Mouse (Mus musculus): ENCODE data around the gene Myo1b.

DNA sequence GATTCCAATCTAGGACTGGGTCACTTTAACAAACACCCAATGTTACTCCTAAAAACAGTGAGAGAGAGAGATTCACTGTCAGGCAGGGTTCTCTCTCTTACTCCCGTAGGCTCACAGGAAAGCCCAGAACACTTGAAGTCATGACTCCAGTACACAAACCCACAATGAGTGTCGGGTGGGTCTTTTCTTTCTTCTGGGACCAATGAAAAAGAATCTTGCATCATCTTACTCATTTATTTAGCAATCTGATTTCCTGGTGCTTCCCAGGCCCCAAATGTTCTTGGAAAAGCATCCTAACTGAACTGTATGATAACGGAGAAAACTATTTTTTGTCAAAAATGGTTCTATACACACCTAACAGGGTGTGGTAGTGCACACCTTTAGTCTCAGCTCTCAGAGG is 1.8 kb downstream of the Myo1b start:
- TF ChIP-seq EP300 (optimal IDR thresholded peaks at IDR 0.05) (no peak), CTCF (IDR thresholded peaks at IDR 0.05; ENCODE audit: low read depth) (no peak)
